Mouse (Mus musculus) stomach, postnatal 0 days (tissue): ENCODE results near the gene Pde10a.
A peak's percentile ranks its signal among the peaks of the same experiment; 100 is the strongest.

ENCODE experiments used
- CTCF ChIP-seq: IDR thresholded peaks from 2 replicates; pipeline ENCODE4 v1.5.1; 2016; ENCODE audit warnings: antibody characterized with exemption, low read depth, mild to moderate bottlenecking, moderate library complexity
- EP300 ChIP-seq: optimal IDR thresholded peaks from 2 replicates; pipeline ENCODE3; 2016; ENCODE audit warnings: antibody characterized with exemption

DNA sequence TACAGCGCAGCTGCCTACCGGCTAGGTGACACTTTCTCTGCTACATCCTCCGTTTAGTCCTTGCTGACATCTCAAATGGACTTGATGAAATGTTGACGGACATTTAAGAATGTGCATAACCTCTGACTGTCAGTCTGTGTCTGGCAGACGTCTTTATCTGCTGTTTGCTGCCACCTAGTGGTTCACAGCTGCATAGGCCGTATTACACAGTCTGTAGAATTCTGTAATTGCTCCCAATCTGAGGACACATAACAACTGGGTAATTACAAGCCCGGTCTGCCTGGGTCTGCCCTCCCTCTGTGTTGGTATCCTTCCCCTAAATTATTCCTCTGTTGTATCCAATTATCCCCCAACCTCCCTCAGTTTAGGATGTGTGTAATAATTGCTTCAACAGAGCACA, 72.6 kb downstream of the Pde10a start:
- TF ChIP-seq CTCF (peak; percentile 94), EP300 (no peak)
